Comparison of ENCODE assay signal across 26 mouse cellular contexts in the genomic region with DNA sequence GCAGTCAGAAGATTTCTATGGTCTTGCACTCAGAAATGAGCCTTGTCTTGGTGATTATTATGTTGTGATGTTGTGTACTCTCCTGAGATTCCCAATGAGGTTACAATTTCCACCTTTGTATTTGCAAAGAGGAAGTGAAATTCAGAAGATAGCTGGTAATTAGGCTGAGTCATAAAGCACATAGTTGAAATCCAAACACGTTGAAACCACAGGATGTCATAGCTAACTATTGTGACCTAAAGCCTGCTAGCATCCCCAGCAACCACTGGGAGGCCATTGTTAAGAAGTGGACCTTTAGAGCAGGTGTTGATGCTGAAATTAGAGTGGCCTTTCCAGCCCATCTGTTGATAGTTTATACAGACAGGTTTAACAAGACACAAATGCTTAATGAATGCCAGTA.
"Had no signal": no experiment of that assay in that cellular context is flagged by ENCODE, and none has a peak within 500 bp of the region (broad histone marks: within the 10 kb centered on the region; RNA-seq: fewer than 3 reads in every experiment).

No protein-coding gene starts in this region.

- H3K9ac ChIP-seq: heart, embryonic 12.5 days; hindbrain, embryonic 12.5 days; hindbrain, embryonic 14.5 days; intestine, embryonic 15.5 days; limb, embryonic 13.5 days; limb, embryonic 15.5 days; liver, embryonic 12.5 days; liver, embryonic 14.5 days had no signal

- H3K4me3 ChIP-seq: heart, embryonic 10.5 days; heart, embryonic 12.5 days; hindbrain, embryonic 10.5 days; hindbrain, embryonic 12.5 days; intestine, embryonic 15.5 days; limb, embryonic 13.5 days; limb, embryonic 15.5 days; liver, embryonic 12.5 days had no signal

- H3K4me1 ChIP-seq: heart, embryonic 10.5 days; heart, embryonic 12.5 days; intestine, embryonic 15.5 days; limb, embryonic 15.5 days; liver, embryonic 12.5 days had no signal

- H3K27me3 ChIP-seq: hindbrain, embryonic 12.5 days; intestine, embryonic 15.5 days; limb, embryonic 13.5 days; limb, embryonic 15.5 days; liver, embryonic 12.5 days had no signal

- ATAC-seq: hindbrain, embryonic 16.5 days; inflammation-experienced regulatory T-cells, adult 6 months; intestine, embryonic 15.5 days; intestine, postnatal 0 days; liver, embryonic 12.5 days had no signal

- DNase-seq: gastrocnemius, postnatal 14 days; gastrocnemius, postnatal 36 days; heart, adult 11 months; heart, postnatal 10 days; heart, postnatal 4 days; kidney, adult 18-20 months; kidney, adult 8-10 months; kidney, postnatal 10 days; kidney, postnatal 25 days; kidney, postnatal 4 days; layer of hippocampus, adult 9-11 months; layer of hippocampus, postnatal 36 days; left cerebral cortex, postnatal 4 days had no signal

- H3K36me3 ChIP-seq: heart, embryonic 10.5 days; heart, embryonic 12.5 days; hindbrain, embryonic 10.5 days; hindbrain, embryonic 12.5 days; intestine, embryonic 15.5 days; liver, embryonic 12.5 days had no signal

- H3K27ac ChIP-seq: heart, embryonic 10.5 days; hindbrain, embryonic 10.5 days; hindbrain, embryonic 12.5 days; hindbrain, embryonic 14.5 days; intestine, embryonic 15.5 days; limb, embryonic 13.5 days; limb, embryonic 15.5 days; liver, embryonic 12.5 days; liver, embryonic 14.5 days had no signal
